12 mouse cellular contexts compared by ENCODE assay signal in genomic region chr16:56188198-56188597, GRCm38 (mm10). TPM values are rescaled to one million over a fixed set of nuclear protein-coding genes. Genes with fewer than 3 reads are reported as not detected.
A peak's percentile ranks its signal among the peaks of the same experiment; 100 is the strongest.
DNase-seq lines count a peak whose midpoint lies in the region; TF ChIP-seq lines count a peak whose summit lies in the region.
"Had no signal": no experiment of that assay in that cellular context is flagged by ENCODE, and none has a peak within 500 bp of the region (broad histone marks: within the 10 kb centered on the region; RNA-seq: fewer than 3 reads in every experiment).

No protein-coding gene starts in this region.

- no peak overlapping the region for H3K27ac ChIP-seq in left cerebral cortex, adult 2 months
- H3K27ac ChIP-seq: limb, embryonic 12.5 days; midbrain, embryonic 12.5 days had no signal

- no peak for TF ChIP-seq CTCF in left cerebral cortex, adult 2 months (IDR thresholded peaks at IDR 0.05)

- peak; percentile 14 to 40 for DNase-seq in left cerebral cortex, postnatal 25 days (ENCODE audit: low spot score in 2 of 2)
- DNase-seq in left cerebral cortex, adult 2 months (ENCODE audit: extremely low spot score in 1 of 2, low spot score in 2 of 2) = no peak
- peak; percentile 66 for DNase-seq in layer of hippocampus, adult 11-12 months (ENCODE audit: low spot score)
- peak; percentile 28 to 45 for DNase-seq in layer of hippocampus, postnatal 10 days (ENCODE audit: low spot score in 2 of 2)
- DNase-seq in right cerebral cortex, postnatal 4 days = peak; percentile 29
- DNase-seq in T-cell, adult 2 months (ENCODE audit: low spot score) = no peak
- DNase-seq in spleen, adult 18-20 months = no peak
- DNase-seq: cerebellum, adult 18-20 months; thymus, adult 2 months had no signal

- intact Hi-C loops in left cerebral cortex, postnatal 25 days (cut with DNase I) = no loop called here
- intact Hi-C loops in left cerebral cortex, adult 2 months (cut with DNase I) = no loop called here

- H3K4me3 ChIP-seq in left cerebral cortex, adult 2 months = no peak overlapping the region
- H3K4me3 ChIP-seq: limb, embryonic 12.5 days; midbrain, embryonic 12.5 days had no signal

RNA-seq across cellular contexts. Expression of gene Impg2, which starts 15.9 kb away (rescaled TPM):
- total RNA-seq in left cerebral cortex, postnatal 25 days (2021) = 1 to 10 TPM in 1 of 2 experiments, under 1 TPM in 1; 0.64 to 1.3 TPM
- 1 to 10 TPM in 1 of 2 experiments, under 1 TPM in 1; 0.93 to 1.1 TPM for total RNA-seq in left cerebral cortex, adult 2 months (2021)
- 1 to 10 TPM in 1 of 2 experiments, under 1 TPM in 1; 0.87 to 1.2 TPM for total RNA-seq in layer of hippocampus, postnatal 10 days (2021)
- total RNA-seq: gastrocnemius, adult 18-20 months had no signal

Comparison
In these comparisons a context has a peak if more than half of its experiments do, and no peak if none do; other contexts are left out.
1. DNase-seq: peak in left cerebral cortex, postnatal 25 days (2 of 2), layer of hippocampus, adult 11-12 months (single experiment), layer of hippocampus, postnatal 10 days (2 of 2) and right cerebral cortex, postnatal 4 days (single experiment); none in left cerebral cortex, adult 2 months (0 of 2), T-cell, adult 2 months (single experiment) and spleen, adult 18-20 months (0 of 2).